In the genomic region with DNA sequence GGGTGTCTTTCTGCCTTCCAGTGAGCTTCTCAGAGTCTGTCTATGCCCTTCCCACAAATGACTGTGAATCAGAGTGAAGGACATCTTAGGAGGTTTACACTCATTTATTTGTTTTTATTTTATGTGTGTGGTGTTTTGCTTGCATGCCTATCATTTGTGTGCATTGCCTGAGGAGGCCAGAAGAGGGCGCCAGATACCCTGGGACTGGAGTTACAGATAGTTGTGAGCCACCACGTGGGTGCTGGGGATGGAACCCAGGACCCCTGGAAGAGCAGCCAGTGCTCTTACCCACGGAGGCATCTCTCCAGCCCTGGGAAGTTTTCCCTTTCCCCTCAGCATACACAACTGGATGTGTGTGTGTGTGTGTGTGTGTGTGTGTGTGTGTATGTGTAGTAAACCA, we compare ENCODE assay signal across 11 mouse cellular contexts. TPM values are rescaled to one million over a fixed set of nuclear protein-coding genes. Genes with fewer than 3 reads are reported as not detected.
DNase-seq lines count a peak whose midpoint lies in the region; ATAC-seq and TF ChIP-seq lines count a peak whose summit lies in the region.
"Had no signal": no experiment of that assay in that cellular context is flagged by ENCODE, and none has a peak within 500 bp of the region (broad histone marks: within the 10 kb centered on the region; RNA-seq: fewer than 3 reads in every experiment).

No protein-coding gene starts in this region.

- peaks cover 7% of the 10 kb centered on the region; the same call in 1 of the 2 replicates for H3K4me1 ChIP-seq in heart, embryonic 16.5 days (ENCODE audit: control insufficient read depth, insufficient read depth, low read length)
- peaks cover 16% of the 10 kb centered on the region for H3K4me1 ChIP-seq in heart, embryonic 10.5 days
- H3K4me1 ChIP-seq in midbrain, postnatal 0 days (ENCODE audit: insufficient read depth, low read length): no peaks in the 10 kb centered on the region; the same call in 1 of the 2 replicates
- H3K4me1 ChIP-seq in midbrain, embryonic 14.5 days (ENCODE audit: control insufficient read depth, insufficient read depth, low read length): no peaks in the 10 kb centered on the region; the same call in 1 of the 2 replicates

- peak; percentile 35 for TF ChIP-seq CTCF in midbrain, postnatal 0 days (IDR thresholded peaks at IDR 0.05)

- H3K9ac ChIP-seq in heart, embryonic 16.5 days (ENCODE audit: low read length): no peak overlapping the region
- H3K9ac ChIP-seq in midbrain, postnatal 0 days (replicated peaks; ENCODE audit: low read length, poor library complexity, severe bottlenecking): no peak overlapping the region
- H3K9ac ChIP-seq in midbrain, embryonic 14.5 days (replicated peaks; ENCODE audit: low read length): no peak overlapping the region
- H3K9ac ChIP-seq: forebrain, embryonic 12.5 days had no signal

- 0 out of 2 replicates have a peak, but pooled peaks cover 4% of the 10 kb centered on the region for H3K36me3 ChIP-seq in heart, embryonic 16.5 days (ENCODE audit: control insufficient read depth, insufficient read depth)
- H3K36me3 ChIP-seq in heart, embryonic 10.5 days: no peaks in the 10 kb centered on the region
- H3K36me3 ChIP-seq in midbrain, postnatal 0 days (ENCODE audit: insufficient read depth, low read length): no peaks in the 10 kb centered on the region
- H3K36me3 ChIP-seq in midbrain, embryonic 14.5 days (ENCODE audit: control insufficient read depth, insufficient read depth, low read length): no peaks in the 10 kb centered on the region
- H3K36me3 ChIP-seq: forebrain, embryonic 12.5 days had no signal

- DNase-seq in heart, embryonic 10.5 days (ENCODE audit: low spot score): no peak
- DNase-seq in midbrain, postnatal 0 days (ENCODE audit: low spot score): no peak
- DNase-seq in midbrain, embryonic 14.5 days: no peak
- peak; percentile 53 for DNase-seq in R1 (ENCODE audit: low read depth, low spot score)
- peak; percentile 36 to 50 for DNase-seq in thymus, postnatal 10 days (ENCODE audit: low spot score in 2 of 2)
- DNase-seq in ovary, postnatal 36 days (ENCODE audit: low spot score): no peak
- no peak for DNase-seq in urinary bladder, adult 18-20 months (ENCODE audit: low spot score in 2 of 2)
- DNase-seq: heart, adult 18-20 months; retina, postnatal 1 day had no signal

- ATAC-seq in heart, embryonic 16.5 days (replicated peaks; ENCODE audit: extremely low read depth, insufficient read depth, low FRiP score): no peak
- ATAC-seq in midbrain, postnatal 0 days (ENCODE audit: low FRiP score): no peak
- no peak for ATAC-seq in midbrain, embryonic 14.5 days (ENCODE audit: low FRiP score, low TSS enrichment)

- no peak overlapping the region for H3K4me2 ChIP-seq in heart, embryonic 16.5 days (ENCODE audit: low read depth, low read length)
- no peak overlapping the region for H3K4me2 ChIP-seq in midbrain, postnatal 0 days (ENCODE audit: low read depth, low read length, poor library complexity, severe bottlenecking)
- H3K4me2 ChIP-seq in midbrain, embryonic 14.5 days (ENCODE audit: low read length): no peak overlapping the region
- H3K4me2 ChIP-seq: forebrain, embryonic 12.5 days had no signal

- 47% methylated on average over 3 of the region's 3 CpGs for WGBS in heart, embryonic 16.5 days
- WGBS in heart, embryonic 10.5 days: 45% methylated on average over 3 of the region's 3 CpGs
- WGBS in midbrain, postnatal 0 days: 45% methylated on average over 3 of the region's 3 CpGs
- WGBS in midbrain, embryonic 14.5 days: 49% methylated on average over 3 of the region's 3 CpGs

- peaks cover 6% of the 10 kb centered on the region for H3K9me3 ChIP-seq in heart, embryonic 16.5 days (replicated peaks; ENCODE audit: control insufficient read depth, low read length)
- H3K9me3 ChIP-seq in heart, embryonic 10.5 days: no peaks in the 10 kb centered on the region
- H3K9me3 ChIP-seq in midbrain, postnatal 0 days (ENCODE audit: low read length): no peaks in the 10 kb centered on the region
- no peaks in the 10 kb centered on the region for H3K9me3 ChIP-seq in midbrain, embryonic 14.5 days (ENCODE audit: control insufficient read depth, low read length)
- H3K9me3 ChIP-seq: forebrain, embryonic 12.5 days had no signal

- H3K27ac ChIP-seq in heart, embryonic 16.5 days (ENCODE audit: low read length): peak overlapping the region; percentile 27; the same call in 1 of the 2 replicates
- H3K27ac ChIP-seq in heart, embryonic 10.5 days: no peak overlapping the region
- no peak overlapping the region for H3K27ac ChIP-seq in midbrain, postnatal 0 days (ENCODE audit: low read depth, low read length)
- H3K27ac ChIP-seq in midbrain, embryonic 14.5 days (replicated peaks; ENCODE audit: low read depth, low read length): no peak overlapping the region
- H3K27ac ChIP-seq: forebrain, embryonic 12.5 days had no signal

- no peak overlapping the region for H3K4me3 ChIP-seq in heart, embryonic 16.5 days (ENCODE audit: low read length)
- H3K4me3 ChIP-seq in heart, embryonic 10.5 days: no peak overlapping the region
- no peak overlapping the region for H3K4me3 ChIP-seq in midbrain, postnatal 0 days (ENCODE audit: low read depth, low read length)
- H3K4me3 ChIP-seq in midbrain, embryonic 14.5 days (replicated peaks; ENCODE audit: low read depth, low read length): no peak overlapping the region
- H3K4me3 ChIP-seq: forebrain, embryonic 12.5 days had no signal

- H3K27me3 ChIP-seq in heart, embryonic 16.5 days (ENCODE audit: control insufficient read depth, insufficient read depth, low read length): peaks cover 32% of the 10 kb centered on the region
- H3K27me3 ChIP-seq in heart, embryonic 10.5 days (ENCODE audit: insufficient read depth, poor library complexity, severe bottlenecking): peaks cover 93% of the 10 kb centered on the region
- H3K27me3 ChIP-seq in midbrain, postnatal 0 days (ENCODE audit: insufficient read depth, low read length): peaks cover 40% of the 10 kb centered on the region
- peaks cover 32% of the 10 kb centered on the region for H3K27me3 ChIP-seq in midbrain, embryonic 14.5 days (ENCODE audit: control insufficient read depth, insufficient read depth, low read length)

RNA-seq across cellular contexts. Expression of a gene that starts 6.4 kb away (rescaled TPM):
- 10.9 and 21.4 TPM in 2 replicates for polyA plus RNA-seq in heart, embryonic 16.5 days (2015; fragmentation: Nextera tagmentation; extraction: Ambion mirVana)
- 0.48 and 0.51 TPM in 2 replicates for polyA plus RNA-seq in heart, embryonic 10.5 days (2016; fragmentation: Nextera tagmentation; extraction: Ambion mirVana)
- 1.8 and 2.0 TPM in 2 replicates for total RNA-seq in midbrain, postnatal 0 days (2014; rRNA removed)
- 2.9 and 4.2 TPM in 2 replicates for polyA plus RNA-seq in midbrain, postnatal 0 days (2015; fragmentation: Nextera tagmentation; extraction: Ambion mirVana)
- polyA plus RNA-seq in midbrain, embryonic 14.5 days (2014; fragmentation: Nextera tagmentation; extraction: Ambion mirVana): 0.77 and 1.6 TPM in 2 replicates

RNA-seq across cellular contexts. Expression of a gene that starts 12.2 kb away (rescaled TPM):
- polyA plus RNA-seq in heart, embryonic 16.5 days (2015; fragmentation: Nextera tagmentation; extraction: Ambion mirVana): 31.8 and 87.6 TPM in 2 replicates
- polyA plus RNA-seq in heart, embryonic 10.5 days (2016; fragmentation: Nextera tagmentation; extraction: Ambion mirVana): 0.86 and 0.87 TPM in 2 replicates
- total RNA-seq in midbrain, postnatal 0 days (2014; rRNA removed): 1.7 and 2.8 TPM in 2 replicates
- 4.2 and 5.3 TPM in 2 replicates for polyA plus RNA-seq in midbrain, postnatal 0 days (2015; fragmentation: Nextera tagmentation; extraction: Ambion mirVana)
- 1.1 and 5.1 TPM in 2 replicates for polyA plus RNA-seq in midbrain, embryonic 14.5 days (2014; fragmentation: Nextera tagmentation; extraction: Ambion mirVana)

RNA-seq across cellular contexts. Expression of a gene that starts 22.1 kb away (rescaled TPM):
- polyA plus RNA-seq in heart, embryonic 16.5 days (2015; fragmentation: Nextera tagmentation; extraction: Ambion mirVana): 15.0 and 32.2 TPM in 2 replicates
- polyA plus RNA-seq in heart, embryonic 10.5 days (2016; fragmentation: Nextera tagmentation; extraction: Ambion mirVana): 0.41 and 0.60 TPM in 2 replicates
- 0.99 and 1.1 TPM in 2 replicates for total RNA-seq in midbrain, postnatal 0 days (2014; rRNA removed)
- polyA plus RNA-seq in midbrain, postnatal 0 days (2015; fragmentation: Nextera tagmentation; extraction: Ambion mirVana): 2.0 and 3.3 TPM in 2 replicates
- 1.0 and 2.2 TPM in 2 replicates for polyA plus RNA-seq in midbrain, embryonic 14.5 days (2014; fragmentation: Nextera tagmentation; extraction: Ambion mirVana)

RNA-seq across cellular contexts. Expression of a gene that starts 22.3 kb away (rescaled TPM):
- 5.7 and 11.1 TPM in 2 replicates for polyA plus RNA-seq in heart, embryonic 16.5 days (2015; fragmentation: Nextera tagmentation; extraction: Ambion mirVana)
- polyA plus RNA-seq in heart, embryonic 10.5 days (2016; fragmentation: Nextera tagmentation; extraction: Ambion mirVana): 0.84 and 1.2 TPM in 2 replicates
- 7.1 and 16.5 TPM in 2 replicates for total RNA-seq in midbrain, postnatal 0 days (2014; rRNA removed)
- 7.7 and 8.3 TPM in 2 replicates for polyA plus RNA-seq in midbrain, postnatal 0 days (2015; fragmentation: Nextera tagmentation; extraction: Ambion mirVana)
- 1.1 and 2.9 TPM in 2 replicates for polyA plus RNA-seq in midbrain, embryonic 14.5 days (2014; fragmentation: Nextera tagmentation; extraction: Ambion mirVana)

RNA-seq across cellular contexts. Expression of a gene that starts 29.0 kb away (rescaled TPM):
- polyA plus RNA-seq in heart, embryonic 16.5 days (2015; fragmentation: Nextera tagmentation; extraction: Ambion mirVana): 0.17 and 0.24 TPM in 2 replicates
- polyA plus RNA-seq in heart, embryonic 10.5 days (2016; fragmentation: Nextera tagmentation; extraction: Ambion mirVana): not detected in 2 replicates
- 1.1 and 1.2 TPM in 2 replicates for total RNA-seq in midbrain, postnatal 0 days (2014; rRNA removed)
- polyA plus RNA-seq in midbrain, postnatal 0 days (2015; fragmentation: Nextera tagmentation; extraction: Ambion mirVana): 0.31 and 0.55 TPM in 2 replicates
- polyA plus RNA-seq in midbrain, embryonic 14.5 days (2014; fragmentation: Nextera tagmentation; extraction: Ambion mirVana): not detected in 2 replicates
- polyA plus RNA-seq: forebrain, embryonic 12.5 days had no signal

Comparison
In these comparisons a context has a peak if more than half of its experiments do, and no peak if none do; other contexts are left out.
1. DNase-seq: peak in R1 (single experiment) and thymus, postnatal 10 days (2 of 2); none in heart, embryonic 10.5 days (single experiment), midbrain, postnatal 0 days (single experiment), midbrain, embryonic 14.5 days (single experiment), ovary, postnatal 36 days (single experiment) and urinary bladder, adult 18-20 months (0 of 2).